Mouse (Mus musculus): ENCODE data around the gene Gpsm3. TPM values are rescaled to one million over a fixed set of nuclear protein-coding genes. Genes with fewer than 3 reads are reported as not detected.

Gpsm3 gene
- total RNA-seq, 2 experiments from 2014 or later: 5.2 to 6.2 TPM

GRCm38 (mm10) chr17:34629221-34629751 lies 39.7 kb downstream of the Gpsm3 start, which contains the start of gene Prrt1:
TSS of gene Prrt1 (plus strand) at chr17:34629533.
- DNase-seq: no peak

GRCm38 (mm10) chr17:34629796-34630603 lies 40.4 kb downstream of the Gpsm3 start:
- DNase-seq: no peak

- no peak for DNase-seq
Measured at GRCm38 (mm10) chr17:34630761-34631301, 41.2 kb downstream of the Gpsm3 start.

GRCm38 (mm10) chr17:34631647-34632046 lies 42.0 kb downstream of the Gpsm3 start:
- no peak for DNase-seq

GRCm38 (mm10) chr17:34632261-34632691 lies 42.7 kb downstream of the Gpsm3 start:
- peak; percentile 76 to 86 for DNase-seq

- DNase-seq: no peak
Measured at GRCm38 (mm10) chr17:34635671-34636070, 46.1 kb downstream of the Gpsm3 start.

- DNase-seq: no peak
Measured at GRCm38 (mm10) chr17:34637459-34637858, 47.9 kb downstream of the Gpsm3 start.

GRCm38 (mm10) chr17:34639461-34640255 lies 50.1 kb downstream of the Gpsm3 start:
- no peak for DNase-seq

- peak in 1 of 2 experiments; percentile 1 for DNase-seq
Measured at GRCm38 (mm10) chr17:34640778-34641601, 51.4 kb downstream of the Gpsm3 start.

Other genes starting within 250 kb of the Gpsm3 start
- under 1 TPM; 0.23 to 0.30 TPM for gene Btnl2, start 235.0 kb upstream of the Gpsm3 start, total RNA-seq (2021)
- gene Btnl1, start 212.7 kb upstream of the Gpsm3 start, total RNA-seq (2021): not detected
- 1 to 10 TPM; 1.2 to 1.8 TPM for gene BC051142, start 191.0 kb upstream of the Gpsm3 start, total RNA-seq (2021)
- not detected for gene Btnl4, start 112.5 kb upstream of the Gpsm3 start, total RNA-seq (2021)
- gene Btnl6, start 72.5 kb upstream of the Gpsm3 start, total RNA-seq (2021): not detected
- 10 to 100 TPM; 20.1 to 37.0 TPM for gene Notch4, start 25.5 kb upstream of the Gpsm3 start, total RNA-seq (2021)
- gene Pbx2, start 1.5 kb downstream of the Gpsm3 start, total RNA-seq (2021): 10 to 100 TPM; 34.7 to 41.4 TPM
- gene Ager, start 8.1 kb downstream of the Gpsm3 start, total RNA-seq (2021): under 1 TPM; 0.82 to 0.99 TPM
- gene Rnf5, start 13.9 kb downstream of the Gpsm3 start, total RNA-seq (2021): 10 to 100 TPM; 67.7 to 86.5 TPM
- gene Agpat1, start 14.5 kb downstream of the Gpsm3 start, total RNA-seq (2021): 100 to 1,000 TPM in 1 of 2 experiments, 10 to 100 TPM in 1; 99.4 to 109 TPM
- gene Egfl8, start 26.2 kb downstream of the Gpsm3 start, total RNA-seq (2021): 1 to 10 TPM; 2.9 to 4.6 TPM
- 10 to 100 TPM; 57.8 to 70.0 TPM for gene Ppt2, start 38.7 kb downstream of the Gpsm3 start, total RNA-seq (2021)
- 10 to 100 TPM in 1 of 2 experiments, 1 to 10 TPM in 1; 5.0 to 14.3 TPM for gene Prrt1, start 39.7 kb downstream of the Gpsm3 start, total RNA-seq (2021)
- gene Fkbpl, start 55.0 kb downstream of the Gpsm3 start, total RNA-seq (2021): 10 to 100 TPM; 12.7 to 15.8 TPM
- 10 to 100 TPM; 45.7 to 58.8 TPM for gene Atf6b, start 57.3 kb downstream of the Gpsm3 start, total RNA-seq (2021)
- gene Tnxb, start 80.7 kb downstream of the Gpsm3 start, total RNA-seq (2021): 10 to 100 TPM; 26.9 to 34.3 TPM
- 100 to 1,000 TPM; 140 to 152 TPM for gene C4b, start 154.1 kb downstream of the Gpsm3 start, total RNA-seq (2021)
- 1,000 to 10,000 TPM; 6,006 to 9,312 TPM for gene Cyp21a1, start 214.8 kb downstream of the Gpsm3 start, total RNA-seq (2021)
- gene Stk19, start 247.1 kb downstream of the Gpsm3 start, total RNA-seq (2021): 10 to 100 TPM; 35.8 to 57.5 TPM
- 10 to 100 TPM; 66.9 to 67.3 TPM for gene Dxo, start 247.2 kb downstream of the Gpsm3 start, total RNA-seq (2021)

Data from adrenal gland, postnatal 36 days (tissue).